Mouse (Mus musculus) embryonic fibroblast, embryonic 13.5 days (primary cell): ENCODE measurements around the gene Ctbp2.

ENCODE experiments used
- CTCF ChIP-seq: IDR thresholded peaks from 2 replicates; pipeline ENCODE4 v1.5.1; 2011; ENCODE audit warnings: mild to moderate bottlenecking, control low read depth, low read length, moderate library complexity, borderline replicate concordance; ENCODE audit not compliant: insufficient read depth
- POLR2A ChIP-seq: IDR thresholded peaks from 2 replicates; pipeline ENCODE4 v1.6.1; 2011; ENCODE audit warnings: low read depth, mild to moderate bottlenecking, control low read depth, low read length, moderate library complexity

DNA sequence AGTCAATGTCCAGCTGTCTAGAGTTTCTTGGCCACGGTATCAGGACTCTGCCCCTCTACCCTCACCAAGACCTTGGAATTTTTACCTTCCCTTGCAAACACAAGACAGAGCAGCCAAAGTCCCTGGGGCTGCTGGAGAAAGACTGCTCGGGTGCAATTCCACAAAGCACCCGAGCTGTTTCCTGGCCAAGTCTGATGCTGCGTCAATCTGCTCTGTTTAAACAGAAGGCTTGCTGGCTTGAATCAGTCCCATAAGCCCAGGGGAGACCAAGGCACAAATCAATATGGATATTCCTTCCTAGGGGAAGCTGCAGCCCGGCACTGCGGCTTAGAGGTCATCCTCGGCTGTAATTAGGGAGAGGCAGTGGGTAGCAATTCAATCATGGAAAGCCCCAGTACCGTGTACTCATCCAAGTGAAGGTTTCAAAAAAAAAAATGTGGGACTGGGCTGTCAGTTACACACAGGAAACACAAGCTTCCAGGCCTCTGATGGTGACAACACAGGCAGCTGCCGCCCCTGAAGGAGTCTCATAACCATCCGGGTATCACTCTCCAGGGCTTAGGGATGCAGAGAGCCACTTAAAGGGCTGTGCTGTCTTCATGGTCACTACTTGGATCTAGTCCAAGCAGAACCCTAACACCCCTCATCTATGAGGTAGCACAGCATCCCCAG is 49.6 kb downstream of the Ctbp2 start:
- TF ChIP-seq CTCF (no peak), POLR2A (no peak)
